In the genomic region with DNA sequence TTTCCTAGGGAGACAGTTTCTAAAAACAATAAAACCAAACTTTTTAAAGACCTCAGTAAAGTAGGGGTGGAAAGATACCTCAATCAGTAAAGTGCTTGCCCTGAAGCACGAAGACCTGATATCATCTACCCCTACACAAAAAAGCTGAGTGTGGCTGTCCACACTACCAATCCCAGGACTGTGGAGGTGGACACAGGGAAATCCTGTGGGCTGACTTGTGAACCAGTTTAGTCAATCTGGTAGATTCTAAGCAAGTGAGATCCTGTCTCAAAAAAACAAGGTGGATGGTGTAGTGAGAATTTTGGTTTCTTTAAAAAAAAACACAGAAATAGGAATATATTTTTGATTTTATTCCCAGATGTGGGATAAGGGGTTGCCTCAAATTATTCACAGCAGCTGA, we compare ENCODE assay signal across 27 mouse cellular contexts.
"Had no signal": no experiment of that assay in that cellular context is flagged by ENCODE, and none has a peak within 500 bp of the region (broad histone marks: within the 10 kb centered on the region; RNA-seq: fewer than 3 reads in every experiment).

No protein-coding gene starts in this region.

- H3K9me3 ChIP-seq: embryonic facial prominence, embryonic 10.5 days; embryonic facial prominence, embryonic 12.5 days; embryonic facial prominence, embryonic 13.5 days; embryonic facial prominence, embryonic 15.5 days; forebrain, embryonic 10.5 days; forebrain, embryonic 12.5 days; forebrain, embryonic 13.5 days; forebrain, embryonic 15.5 days had no signal

- H3K4me2 ChIP-seq: embryonic facial prominence, embryonic 12.5 days; embryonic facial prominence, embryonic 13.5 days; embryonic facial prominence, embryonic 15.5 days; forebrain, embryonic 12.5 days; forebrain, embryonic 13.5 days; forebrain, embryonic 15.5 days had no signal

- H3K9ac ChIP-seq: embryonic facial prominence, embryonic 12.5 days; embryonic facial prominence, embryonic 13.5 days; embryonic facial prominence, embryonic 15.5 days; forebrain, embryonic 12.5 days; forebrain, embryonic 13.5 days; forebrain, embryonic 15.5 days; forebrain, postnatal 0 days had no signal

- H3K27ac ChIP-seq: embryonic facial prominence, embryonic 10.5 days; embryonic facial prominence, embryonic 12.5 days; embryonic facial prominence, embryonic 13.5 days; embryonic facial prominence, embryonic 15.5 days; forebrain, embryonic 10.5 days; forebrain, embryonic 12.5 days; forebrain, embryonic 13.5 days; forebrain, embryonic 15.5 days; gastrocnemius, adult 2 months; heart, adult 2 months had no signal

- H3K36me3 ChIP-seq: embryonic facial prominence, embryonic 10.5 days; embryonic facial prominence, embryonic 12.5 days; embryonic facial prominence, embryonic 13.5 days; embryonic facial prominence, embryonic 15.5 days; forebrain, embryonic 12.5 days; forebrain, embryonic 15.5 days had no signal

- H3K4me3 ChIP-seq: embryonic facial prominence, embryonic 10.5 days; embryonic facial prominence, embryonic 12.5 days; embryonic facial prominence, embryonic 13.5 days; embryonic facial prominence, embryonic 15.5 days; erythroblast, embryonic 14.5 days; forebrain, embryonic 10.5 days; forebrain, embryonic 12.5 days; forebrain, embryonic 13.5 days; forebrain, embryonic 15.5 days; gastrocnemius, adult 2 months; heart, adult 2 months had no signal

- H3K4me1 ChIP-seq: embryonic facial prominence, embryonic 10.5 days; embryonic facial prominence, embryonic 12.5 days; embryonic facial prominence, embryonic 13.5 days; embryonic facial prominence, embryonic 15.5 days; forebrain, embryonic 10.5 days; forebrain, embryonic 12.5 days; forebrain, embryonic 13.5 days; forebrain, embryonic 15.5 days had no signal

- DNase-seq: cerebellum, adult 8-10 months; cerebellum, adult 9-10 months; cerebellum, adult 9-11 months; cerebellum, postnatal 10 days; cerebellum, postnatal 14 days; cerebellum, postnatal 25 days; cerebellum, postnatal 36 days; embryo, embryonic 11 days; forebrain, postnatal 0 days; gastrocnemius, adult 2 months; gastrocnemius, postnatal 10 days; gastrocnemius, postnatal 14 days; gastrocnemius, postnatal 25 days; gastrocnemius, postnatal 36 days; heart, adult 18-20 months; heart, adult 2 months had no signal

- ATAC-seq: forebrain, embryonic 13.5 days; forebrain, embryonic 14.5 days; forebrain, embryonic 15.5 days; forebrain, embryonic 16.5 days; forebrain, postnatal 0 days had no signal

- H3K27me3 ChIP-seq: embryonic facial prominence, embryonic 12.5 days; embryonic facial prominence, embryonic 13.5 days; embryonic facial prominence, embryonic 15.5 days; forebrain, embryonic 12.5 days; forebrain, embryonic 13.5 days; forebrain, embryonic 15.5 days had no signal
